Mouse (Mus musculus): ENCODE results near the gene Wasf2. TPM values are rescaled to one million over a fixed set of nuclear protein-coding genes. Genes with fewer than 3 reads are reported as not detected.

Gene Wasf2
- polyA plus RNA-seq, 1 experiment from 2014 or later, result 36.1 TPM

DNA sequence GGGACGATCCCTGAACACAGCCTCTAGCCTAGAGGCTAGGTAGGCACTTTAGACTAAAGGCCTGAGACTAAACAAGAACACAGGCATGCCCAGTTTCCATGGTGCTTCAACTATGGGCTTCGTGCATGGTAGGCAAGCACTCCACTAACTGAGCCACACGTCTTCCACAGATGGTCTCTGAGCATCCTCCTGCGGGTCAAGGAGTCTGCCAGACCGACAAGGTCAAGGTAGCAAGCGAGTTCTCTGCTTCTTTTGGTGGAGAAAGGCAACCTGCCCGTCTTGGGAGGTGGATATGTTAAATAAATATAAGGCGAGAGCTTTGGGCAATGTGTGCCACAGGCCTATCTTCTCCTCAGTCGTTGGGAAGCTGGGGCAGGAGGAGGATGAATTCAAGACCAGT is 28.6 kb upstream of the Wasf2 start:
- no peaks in the 10 kb centered on the region for H3K27me3 ChIP-seq
- in situ Hi-C loops (cut with MboI; ENCODE audit: low pct_unique_long_range_greater_than_20kb), result no loop called here
- ATAC-seq (no peak), DNase-seq (ENCODE audit: low read depth, low spot score) (no peak)
- ChIA-PET CTCF (no interaction called here), POLR2A (interaction anchor here (1.3 kb wide), 1 partner anchor 8 kb away, joined by 4 read pairs; no protein-coding TSS in a partner anchor)
- TF ChIP-seq CTCF (IDR thresholded peaks at IDR 0.05), result no peak

DNA sequence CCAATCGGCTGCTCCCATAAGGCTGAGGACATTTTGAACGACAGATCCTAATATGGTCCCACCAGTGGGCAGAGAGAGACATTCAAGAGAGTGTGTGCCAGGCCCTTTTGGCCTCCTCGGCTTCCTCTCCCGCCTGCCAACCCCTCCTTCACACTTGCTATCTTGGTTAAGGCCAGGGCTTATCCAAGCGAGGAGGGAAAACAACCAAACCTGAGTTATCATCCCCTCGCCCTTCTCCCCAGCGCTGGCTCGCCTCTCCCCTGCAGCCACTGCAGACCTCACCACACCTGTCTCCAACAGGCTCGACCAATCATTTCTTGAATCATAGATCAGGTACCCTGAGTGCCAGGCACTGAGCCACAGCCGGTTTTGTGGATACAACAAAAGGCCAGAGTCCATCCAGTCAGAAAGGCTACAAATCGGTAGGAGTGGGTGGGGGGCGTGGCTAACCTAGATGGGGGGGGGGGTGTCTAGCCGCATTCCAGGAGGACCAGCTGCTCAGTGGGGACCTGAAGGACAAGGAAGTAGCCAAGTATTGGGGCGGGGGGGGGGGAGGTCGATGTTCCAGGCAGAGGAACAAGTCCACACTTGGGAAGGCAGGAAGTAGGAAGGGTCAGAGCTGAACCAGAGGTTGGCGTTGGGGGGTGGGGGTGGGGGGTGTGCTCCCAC is 26.6 kb upstream of the Wasf2 start:
- CTCF ChIA-PET, result interaction anchor here (0.9 kb wide), 1 partner anchor 11 kb away, joined by 4 read pairs; no protein-coding TSS in a partner anchor
- TF ChIP-seq CTCF (IDR thresholded peaks at IDR 0.05), result no peak
- POLR2A ChIA-PET, result no interaction called here
- ATAC-seq (no peak), DNase-seq (ENCODE audit: low read depth, low spot score) (no peak)
- in situ Hi-C loops (cut with MboI; ENCODE audit: low pct_unique_long_range_greater_than_20kb), result no loop called here
- no peaks in the 10 kb centered on the region for H3K27me3 ChIP-seq

- H3K27me3 ChIP-seq, result no peaks in the 10 kb centered on the region
- in situ Hi-C loops (cut with MboI; ENCODE audit: low pct_unique_long_range_greater_than_20kb), result no loop called here
- POLR2A ChIA-PET, result no interaction called here
- ATAC-seq (no peak), DNase-seq (ENCODE audit: low read depth, low spot score) (no peak)
- CTCF ChIA-PET, result no interaction called here
- no peak for TF ChIP-seq CTCF (IDR thresholded peaks at IDR 0.05)
Measured at GRCm38 (mm10) chr4:133104194-133104569, 26.1 kb upstream of the Wasf2 start.

- in situ Hi-C loops (cut with MboI; ENCODE audit: low pct_unique_long_range_greater_than_20kb), result no loop called here
- TF ChIP-seq CTCF (IDR thresholded peaks at IDR 0.05), result no peak
- CTCF ChIA-PET, result no interaction called here
- POLR2A ChIA-PET, result interaction anchor here (0.6 kb wide), 1 partner anchor 50 kb away, joined by 3 read pairs; no protein-coding TSS in a partner anchor
- H3K27me3 ChIP-seq, result no peaks in the 10 kb centered on the region
- ATAC-seq (no peak), DNase-seq (ENCODE audit: low read depth, low spot score) (no peak)
Measured at GRCm38 (mm10) chr4:133106691-133107090, 23.6 kb upstream of the Wasf2 start.

DNA sequence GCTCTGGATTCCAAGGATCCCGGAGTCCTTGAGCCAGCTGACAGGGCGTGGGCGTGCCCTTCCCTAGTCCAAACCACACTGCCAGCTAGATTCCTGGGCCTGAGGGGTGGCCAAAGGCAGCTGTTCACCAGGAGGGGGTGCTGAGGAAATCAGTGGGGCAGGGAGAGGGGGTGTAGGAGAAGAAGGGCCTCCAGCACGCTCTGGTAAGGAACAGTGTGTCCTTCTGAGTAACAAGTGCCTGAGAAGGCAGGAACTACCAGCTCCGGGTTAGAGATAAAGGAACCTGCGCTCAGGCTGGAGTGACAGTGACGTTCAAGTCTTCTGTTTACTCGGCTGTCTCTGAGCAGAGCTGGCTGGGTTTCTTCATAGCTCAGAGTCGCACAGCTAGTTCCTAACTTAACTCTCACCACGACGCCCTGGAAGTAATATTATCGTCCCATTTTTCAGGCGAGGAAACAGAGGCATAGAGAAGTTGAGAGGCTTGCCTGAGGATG is 22.5 kb upstream of the Wasf2 start:
- no peak for ATAC-seq

DNA sequence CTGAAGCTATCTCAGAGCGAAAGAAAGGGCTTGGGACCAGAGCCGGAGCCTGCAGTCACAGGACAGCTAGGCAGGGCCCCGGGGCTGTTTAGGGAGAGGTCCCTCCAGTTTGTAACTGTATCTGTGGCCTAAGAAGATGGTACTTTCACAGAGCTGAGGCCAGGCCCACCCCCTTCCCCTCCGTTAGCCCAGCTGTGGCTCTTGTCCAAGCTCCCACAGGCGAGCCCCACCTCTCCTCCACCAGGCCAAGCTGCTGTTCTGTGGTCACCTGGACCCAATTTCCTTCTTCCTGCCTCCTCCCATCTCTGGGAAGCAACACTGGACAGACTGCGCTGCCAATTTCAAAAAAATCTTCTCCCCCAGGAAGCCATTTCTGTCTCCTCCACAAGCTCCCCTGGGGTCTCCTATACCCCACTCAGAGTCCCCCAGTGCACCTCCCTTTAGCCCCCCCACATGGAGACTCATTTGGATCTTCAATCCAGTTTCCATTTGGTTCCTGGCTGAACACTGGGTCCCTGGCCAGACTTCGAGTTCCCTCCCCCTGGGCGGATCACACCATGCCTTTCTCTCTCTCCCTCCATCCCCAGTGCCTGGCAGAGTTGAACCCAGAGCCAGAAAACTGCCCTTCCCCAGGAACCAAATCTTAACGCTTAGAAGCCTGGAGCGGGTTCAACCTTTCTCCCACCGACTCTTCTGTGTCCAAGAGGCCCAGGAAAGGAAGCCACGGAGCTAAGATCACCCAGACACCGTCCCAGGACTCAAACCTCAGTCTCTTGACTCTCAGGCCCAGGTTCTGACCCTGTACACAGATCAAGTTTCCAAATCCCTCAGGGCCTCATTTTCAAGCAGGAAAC is 21.6 kb upstream of the Wasf2 start:
- H3K27me3 ChIP-seq, result no peaks in the 10 kb centered on the region
- ATAC-seq, result no peak
- POLR2A ChIA-PET, result no interaction called here
- TF ChIP-seq CTCF (IDR thresholded peaks at IDR 0.05), result no peak
- CTCF ChIA-PET, result no interaction called here
- in situ Hi-C loops (cut with MboI; ENCODE audit: low pct_unique_long_range_greater_than_20kb), result no loop called here
- no peak for DNase-seq (ENCODE audit: low read depth, low spot score)

More for the DNA sequence above, 22.5 kb upstream of the Wasf2 start:
- DNase-seq (ENCODE audit: low read depth, low spot score), result no peak
- in situ Hi-C loops (cut with MboI; ENCODE audit: low pct_unique_long_range_greater_than_20kb), result no loop called here
- CTCF ChIA-PET, result no interaction called here
- no peak for TF ChIP-seq CTCF (IDR thresholded peaks at IDR 0.05)
- no peaks in the 10 kb centered on the region for H3K27me3 ChIP-seq
- POLR2A ChIA-PET, result no interaction called here

DNA sequence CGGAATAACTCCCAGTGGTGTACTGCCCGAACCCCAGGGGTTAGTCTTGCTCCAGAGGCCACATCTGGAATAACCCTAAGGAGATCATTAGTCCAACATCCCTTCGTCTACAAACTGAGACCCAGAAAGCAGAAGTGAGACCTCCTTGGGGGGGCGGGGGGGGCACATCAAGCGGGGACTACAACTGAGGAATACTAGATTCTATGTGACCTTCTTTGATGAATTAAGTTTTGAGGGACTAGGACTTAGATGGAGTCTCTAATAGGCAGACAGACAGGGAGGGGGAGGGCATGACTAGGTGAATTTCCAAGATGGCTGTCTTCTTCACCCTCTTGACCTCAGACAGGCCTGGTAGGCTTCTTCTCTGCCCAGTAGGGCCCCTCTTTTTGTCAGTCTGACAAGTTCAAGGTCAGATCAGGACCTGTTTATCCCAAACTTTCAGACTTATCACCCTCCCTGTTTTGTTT is 20.9 kb upstream of the Wasf2 start:
- TF ChIP-seq CTCF (IDR thresholded peaks at IDR 0.05), result no peak
- CTCF ChIA-PET, result no interaction called here
- in situ Hi-C loops (cut with MboI; ENCODE audit: low pct_unique_long_range_greater_than_20kb), result no loop called here
- POLR2A ChIA-PET, result no interaction called here
- DNase-seq (ENCODE audit: low read depth, low spot score) (no peak), ATAC-seq (no peak)
- H3K27me3 ChIP-seq, result no peaks in the 10 kb centered on the region

DNA sequence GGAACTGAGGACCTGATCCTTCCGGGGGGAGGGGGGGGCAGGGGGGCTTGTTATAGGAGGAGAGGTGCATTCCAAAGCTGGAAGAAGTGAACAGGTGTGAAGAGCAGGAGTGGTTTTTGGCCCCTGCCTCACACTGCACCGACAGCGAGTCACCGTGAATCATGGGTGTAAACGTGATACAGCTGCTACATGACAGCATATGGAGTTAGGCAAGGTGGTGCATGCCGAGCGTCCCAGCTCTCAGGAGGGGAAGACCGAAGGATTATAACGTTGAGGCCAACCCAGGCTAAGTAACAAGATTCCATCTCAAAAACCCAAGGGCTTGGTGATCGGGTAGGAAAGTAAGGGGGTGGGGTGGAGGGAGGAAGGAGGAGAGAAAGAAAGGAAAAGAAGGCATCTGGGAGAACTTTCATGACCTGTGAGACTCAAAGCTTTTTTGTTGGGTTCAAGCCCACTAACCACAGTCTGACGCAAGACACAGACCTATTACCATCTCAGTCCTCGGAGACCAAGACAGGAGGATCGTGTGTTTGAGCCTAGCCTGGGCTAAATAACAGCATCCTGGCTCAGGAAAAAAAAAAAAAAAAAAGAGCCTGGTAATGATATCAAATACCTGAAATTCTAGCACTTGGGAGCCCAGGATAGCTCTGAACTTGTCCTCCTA is 18.0 kb upstream of the Wasf2 start:
- no peak for ATAC-seq
- no peaks in the 10 kb centered on the region for H3K27me3 ChIP-seq
- no peak for TF ChIP-seq CTCF (IDR thresholded peaks at IDR 0.05)
- in situ Hi-C loops (cut with MboI; ENCODE audit: low pct_unique_long_range_greater_than_20kb), result no loop called here
- DNase-seq (ENCODE audit: low read depth, low spot score), result no peak
- ChIA-PET POLR2A (interaction anchor here (0.6 kb wide), 1 partner anchor 17 kb away, joined by 4 read pairs; no protein-coding TSS in a partner anchor), CTCF (interaction anchor here (1.7 kb wide), 1 partner anchor 9 kb away, joined by 3 read pairs; no protein-coding TSS in a partner anchor)

- in situ Hi-C loops (cut with MboI; ENCODE audit: low pct_unique_long_range_greater_than_20kb), result no loop called here
- DNase-seq (ENCODE audit: low read depth, low spot score) (no peak), ATAC-seq (no peak)
- TF ChIP-seq CTCF (IDR thresholded peaks at IDR 0.05), result no peak
- ChIA-PET POLR2A (no interaction called here), CTCF (no interaction called here)
- H3K27me3 ChIP-seq, result no peaks in the 10 kb centered on the region
Measured at GRCm38 (mm10) chr4:133113351-133113882, 16.9 kb upstream of the Wasf2 start.

GRCm38 (mm10) chr4:133114762-133115161 is 15.5 kb upstream of the Wasf2 start:
- ChIA-PET POLR2A (interaction anchor here (0.6 kb wide), 1 partner anchor 47 kb away, joined by 4 read pairs; no protein-coding TSS in a partner anchor), CTCF (no interaction called here)
- ATAC-seq (no peak), DNase-seq (ENCODE audit: low read depth, low spot score) (no peak)
- no peak for TF ChIP-seq CTCF (IDR thresholded peaks at IDR 0.05)
- H3K27me3 ChIP-seq, result no peaks in the 10 kb centered on the region
- in situ Hi-C loops (cut with MboI; ENCODE audit: low pct_unique_long_range_greater_than_20kb), result no loop called here
